Mouse (Mus musculus) lung, postnatal 4 days (tissue): ENCODE measurements at regions not wholly inside any gene's neighbourhood (a gene's known extent, or its start where the extent isn't known, plus 50 kb on each side); places are given as distances from the start of the nearest gene placed in this dataset.
A peak's percentile ranks its signal among the peaks of the same experiment; 100 is the strongest.

Experiments used
- DNase-seq, 2 experiments: peaks; one replicate each; pipeline ENCODE4 v3.0.0; 2021

DNA sequence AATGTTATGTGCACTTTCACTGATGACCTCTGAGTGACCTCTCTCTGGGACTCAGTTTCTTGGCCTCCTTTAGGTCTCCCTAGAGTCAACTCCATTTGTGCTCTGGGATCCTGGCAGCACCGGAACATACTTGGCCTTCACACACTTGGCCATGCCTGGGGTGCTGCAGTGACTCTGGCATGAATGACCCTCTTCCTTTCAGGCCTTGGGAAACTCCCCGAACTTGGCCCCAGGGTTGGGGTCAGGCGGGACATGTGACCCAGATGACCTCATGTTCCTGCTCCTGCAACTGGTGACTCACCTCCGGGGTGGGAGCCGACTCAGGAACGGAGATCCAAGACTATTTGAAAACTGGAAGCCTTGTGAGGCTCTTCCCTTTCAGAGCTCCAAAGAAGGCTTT lies 159.2 kb downstream of the Cyp26b1 start:
- DNase-seq, result no peak

DNA sequence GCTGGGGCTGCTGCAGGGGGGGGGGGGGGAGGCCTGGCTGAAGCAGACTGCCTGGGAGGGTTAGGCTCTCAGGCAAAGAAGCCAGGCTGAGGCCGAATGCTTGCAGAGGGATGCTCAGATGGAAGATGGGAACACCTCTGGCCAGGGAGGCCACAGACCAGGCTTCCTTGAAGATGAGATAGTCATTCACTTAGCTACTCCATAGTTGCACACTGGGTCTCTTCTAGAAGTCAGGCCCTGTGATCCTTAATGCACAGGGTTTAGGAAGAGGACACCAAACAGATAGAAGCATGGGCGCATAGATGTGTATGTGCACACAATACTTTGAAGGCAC lies 162.1 kb downstream of the Cyp26b1 start:
- DNase-seq, result no peak

DNA sequence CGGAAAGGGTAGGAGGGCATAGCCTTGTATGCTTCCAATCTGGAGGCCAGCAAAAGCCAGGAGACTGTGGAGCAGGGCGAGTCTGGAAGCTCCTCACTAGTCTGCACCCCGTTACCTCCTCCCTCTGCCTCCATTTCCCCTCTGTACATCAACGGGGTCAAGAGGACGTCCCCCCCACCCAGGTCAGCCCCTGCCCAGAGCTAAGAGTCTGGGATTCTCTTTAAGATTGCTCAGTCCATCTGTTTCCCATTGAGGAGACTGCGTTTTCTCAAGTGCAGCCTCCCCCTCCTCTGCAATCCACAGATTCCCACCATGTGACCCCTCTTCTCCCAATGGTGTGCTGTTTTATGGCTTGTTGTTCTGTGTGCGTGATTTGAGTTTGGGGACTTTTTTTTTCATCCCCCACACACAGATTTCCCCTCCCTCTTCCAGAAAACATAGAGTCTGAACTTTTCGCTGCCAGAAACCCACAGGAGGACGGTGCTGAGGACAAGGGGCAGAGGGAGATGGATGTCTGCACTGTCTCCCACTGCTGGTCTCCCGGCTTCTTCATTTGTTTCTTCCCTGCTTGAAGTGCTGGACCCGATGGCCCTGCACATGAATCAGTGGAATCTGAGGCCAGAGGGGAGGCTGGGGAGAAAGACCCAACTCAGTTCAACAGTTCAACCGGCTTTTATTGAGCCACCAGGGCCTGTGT lies 162.6 kb downstream of the Cyp26b1 start:
- no peak for DNase-seq

DNA sequence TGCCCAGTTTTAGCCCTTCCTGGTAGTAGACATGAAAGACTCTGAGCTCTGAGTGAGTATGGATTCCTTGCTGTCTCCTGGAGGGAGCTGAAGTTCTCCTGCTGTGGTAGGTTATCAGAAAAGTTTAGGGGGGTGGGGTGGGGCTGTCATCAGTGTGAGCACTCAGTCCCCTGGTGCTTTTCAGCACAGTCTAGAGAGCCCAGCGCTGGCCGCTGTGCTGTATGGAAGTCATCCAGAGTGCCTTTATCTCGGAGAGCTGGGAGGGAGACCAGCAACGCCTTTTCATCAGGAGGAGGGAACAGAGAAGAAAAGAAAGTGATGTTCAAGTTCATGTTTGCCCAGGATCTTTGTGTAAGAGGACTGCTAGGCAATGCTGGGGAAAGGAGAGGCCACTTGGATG lies 163.6 kb downstream of the Cyp26b1 start:
- no peak for DNase-seq

DNA sequence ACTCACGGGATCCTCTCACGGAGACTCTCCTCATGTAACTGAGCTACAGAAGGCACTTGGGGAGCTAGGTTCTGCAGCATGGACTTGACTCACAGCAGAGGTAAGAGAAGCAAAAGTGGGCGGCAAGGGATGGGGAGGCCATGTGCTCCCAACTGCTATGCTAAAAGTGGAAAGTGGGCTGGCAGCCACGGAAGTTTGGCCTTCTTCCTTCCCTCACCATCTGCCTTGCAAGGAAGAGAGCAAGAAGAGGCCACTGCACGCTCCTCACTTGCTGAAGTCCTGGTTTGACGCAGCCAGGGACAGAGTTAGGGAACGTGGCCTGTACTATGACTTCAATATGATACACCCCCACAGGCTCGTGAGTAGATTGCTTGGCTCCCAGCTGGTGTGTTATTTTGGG lies 164.5 kb downstream of the Cyp26b1 start:
- no peak for DNase-seq

DNA sequence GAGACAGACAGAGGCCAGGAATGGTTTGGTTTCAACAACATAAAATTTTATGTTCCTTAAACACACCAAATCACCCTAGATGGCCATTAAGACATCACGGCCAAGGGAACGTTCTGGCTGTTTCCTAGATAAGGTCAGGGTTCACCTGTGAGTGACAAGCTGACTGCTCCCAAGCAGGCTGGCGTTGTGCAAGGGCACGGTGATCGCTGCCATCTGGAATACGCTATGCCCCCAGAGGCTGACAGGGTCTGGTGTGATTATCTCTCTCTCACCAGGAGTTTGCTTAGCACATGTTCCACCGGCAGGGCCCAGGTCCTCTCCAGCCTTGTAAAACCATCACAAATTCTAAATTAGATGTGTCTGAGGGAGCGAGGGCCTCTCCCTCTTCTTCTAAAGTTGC lies 167.0 kb downstream of the Cyp26b1 start:
- DNase-seq, result no peak

DNA sequence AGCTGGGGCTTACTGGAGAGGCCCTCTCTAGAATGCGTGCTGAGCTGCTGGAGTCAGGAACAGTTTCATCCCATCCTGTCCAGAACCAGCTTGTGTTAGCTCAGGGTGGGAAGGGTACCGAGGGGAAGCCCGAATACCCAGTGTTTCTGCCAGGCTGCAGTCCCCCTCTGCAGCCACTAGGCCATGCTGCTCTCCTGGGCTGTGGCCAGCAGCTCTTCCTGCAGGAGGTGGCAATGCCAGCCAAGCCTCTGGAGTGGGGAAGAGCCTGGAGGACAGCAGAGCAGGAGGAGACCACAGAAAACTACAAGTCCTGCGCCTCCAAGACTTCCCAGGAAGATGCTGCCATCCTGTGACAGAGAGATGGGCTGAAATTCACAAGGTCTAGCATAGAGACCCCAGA lies 167.9 kb downstream of the Cyp26b1 start:
- DNase-seq, result peak; percentile 50 to 63

DNA sequence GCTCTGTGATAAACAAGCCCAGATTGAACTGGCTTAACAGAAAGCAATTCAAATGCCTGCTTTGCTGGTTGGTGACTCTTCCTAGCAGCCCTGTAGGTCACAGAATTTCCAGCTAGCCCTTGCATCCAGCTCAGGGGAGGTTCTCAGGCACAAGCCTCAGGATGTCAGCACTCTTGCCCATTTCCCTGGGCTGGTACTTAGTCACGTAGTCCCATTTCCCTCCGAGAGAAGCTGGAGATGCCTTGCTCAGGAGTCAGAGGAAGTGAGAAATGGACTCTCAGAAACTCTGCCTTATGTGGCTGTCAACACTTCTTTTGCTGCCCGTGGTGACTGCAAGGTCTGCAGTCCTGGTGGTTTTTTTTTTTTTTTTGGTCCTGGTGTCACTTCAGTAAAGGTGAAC lies 170.8 kb downstream of the Cyp26b1 start:
- no peak for DNase-seq

DNA sequence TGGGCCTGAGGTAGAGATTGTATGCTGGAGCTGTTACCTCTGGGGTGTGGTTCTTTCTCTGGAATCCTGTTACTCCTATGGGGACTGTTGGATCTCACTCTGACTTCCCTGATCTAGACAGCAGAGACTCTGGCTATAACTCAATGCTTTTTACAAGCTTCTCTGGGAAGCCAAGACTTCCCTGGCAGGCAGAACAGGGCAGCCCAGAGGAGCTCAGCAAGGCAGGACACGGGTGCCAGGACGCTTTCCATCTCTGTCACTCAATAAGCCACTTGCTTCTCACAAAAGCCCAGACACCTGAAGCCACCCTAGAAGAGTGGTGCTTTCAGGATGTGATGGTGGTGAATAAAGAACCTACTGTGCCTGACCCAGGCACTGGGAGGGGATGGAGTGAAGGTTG lies 174.0 kb downstream of the Cyp26b1 start:
- no peak for DNase-seq

DNA sequence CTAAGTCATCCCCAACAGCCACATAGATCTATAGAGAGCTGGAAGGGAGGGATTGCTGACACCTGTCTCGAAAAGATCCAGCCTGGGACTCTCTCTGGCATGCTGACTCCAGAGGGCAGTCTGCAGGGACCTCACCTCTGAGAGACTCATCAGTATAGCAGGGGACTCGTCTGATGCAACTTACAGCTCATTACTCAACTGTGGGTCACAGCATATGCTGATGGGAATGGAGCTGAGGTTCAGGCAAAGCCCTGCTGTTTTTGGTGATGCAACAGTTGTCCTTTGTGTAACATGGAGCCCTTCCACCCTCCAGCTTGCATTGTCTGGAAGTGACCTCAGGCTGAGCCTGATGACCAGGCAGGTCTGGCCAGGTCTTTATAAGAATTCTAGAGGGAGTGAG lies 174.4 kb downstream of the Cyp26b1 start:
- no peak for DNase-seq

DNA sequence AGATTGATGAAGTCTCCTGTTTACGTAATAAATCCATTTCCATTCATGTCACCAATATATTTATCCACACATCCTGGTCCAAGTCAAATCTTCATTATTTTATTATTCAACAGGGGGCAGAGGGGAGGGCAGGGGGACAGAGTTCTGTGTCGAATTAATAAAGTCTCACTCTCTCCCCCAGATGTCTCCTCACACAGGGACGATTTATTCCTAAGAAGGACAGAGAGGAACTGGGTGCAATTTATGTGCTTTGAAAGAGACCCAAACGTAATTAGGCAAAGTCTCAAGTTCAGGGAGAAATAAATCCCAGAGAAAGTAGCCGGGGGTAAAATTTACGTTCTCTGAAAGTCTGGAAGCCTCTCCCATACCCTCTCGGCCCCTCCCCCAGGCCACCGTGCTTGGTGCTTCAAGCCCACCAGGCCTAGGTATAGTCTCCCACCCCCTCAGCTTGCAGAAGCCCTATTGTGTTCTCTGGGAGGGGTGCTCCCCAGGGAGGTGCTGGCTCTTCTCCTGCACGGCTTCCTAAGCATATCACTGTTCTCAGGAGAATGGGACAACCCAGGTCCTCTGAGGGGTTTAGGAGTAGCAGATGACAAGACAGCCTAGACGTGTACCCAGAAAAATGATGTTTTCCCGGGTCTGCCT lies 176.6 kb downstream of the Cyp26b1 start:
- no peak for DNase-seq

DNA sequence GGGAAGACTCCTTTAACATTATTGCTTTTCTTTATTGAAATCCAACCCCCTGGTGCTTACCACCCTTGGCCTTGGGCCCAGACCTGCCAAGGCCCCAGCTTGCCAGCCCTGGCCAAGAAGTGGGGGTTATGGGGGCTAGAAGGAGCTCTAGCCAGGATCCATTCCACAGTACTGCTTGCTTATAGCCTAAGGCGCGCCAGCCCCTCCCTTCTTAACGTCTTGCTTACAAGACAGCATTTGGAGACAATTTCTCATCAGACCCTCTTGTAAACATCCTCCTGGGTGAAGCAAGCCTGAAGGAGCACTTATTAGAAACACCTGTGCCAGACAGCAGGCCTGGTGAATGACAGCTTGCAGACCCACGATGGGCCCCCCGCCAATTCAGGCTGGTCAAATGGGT lies 179.3 kb downstream of the Cyp26b1 start:
- DNase-seq, result no peak

DNA sequence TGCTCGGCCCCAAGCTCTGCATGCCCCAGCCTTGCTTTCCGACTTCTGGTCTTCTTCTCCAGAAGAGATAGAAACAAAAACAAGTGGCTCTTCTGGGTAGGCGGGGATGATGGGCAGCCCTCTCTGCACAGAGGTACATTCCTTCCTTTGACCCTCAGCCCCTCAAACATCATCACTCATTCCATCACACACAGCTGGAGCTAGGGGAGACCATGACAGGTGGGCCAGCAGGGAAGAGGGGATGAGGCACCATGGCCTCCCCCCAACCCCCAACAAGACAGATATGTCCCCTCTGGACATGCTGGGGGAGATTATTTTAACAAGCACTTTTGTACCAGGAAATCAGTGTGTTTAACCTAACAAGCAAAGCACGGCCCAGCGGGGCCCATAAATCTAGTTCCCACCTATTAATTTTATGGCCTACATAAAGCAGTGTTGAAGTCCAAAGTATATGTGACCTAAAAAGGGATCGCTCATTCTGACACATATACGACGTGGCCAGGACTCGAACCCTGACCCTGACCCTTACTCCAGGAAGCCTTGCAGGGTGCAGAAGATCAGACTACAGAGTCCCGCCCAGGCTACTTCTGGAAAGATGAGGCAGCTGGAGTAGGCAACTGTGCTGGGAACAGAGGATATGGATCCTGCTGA lies 183.7 kb downstream of the Cyp26b1 start:
- DNase-seq, result no peak

DNA sequence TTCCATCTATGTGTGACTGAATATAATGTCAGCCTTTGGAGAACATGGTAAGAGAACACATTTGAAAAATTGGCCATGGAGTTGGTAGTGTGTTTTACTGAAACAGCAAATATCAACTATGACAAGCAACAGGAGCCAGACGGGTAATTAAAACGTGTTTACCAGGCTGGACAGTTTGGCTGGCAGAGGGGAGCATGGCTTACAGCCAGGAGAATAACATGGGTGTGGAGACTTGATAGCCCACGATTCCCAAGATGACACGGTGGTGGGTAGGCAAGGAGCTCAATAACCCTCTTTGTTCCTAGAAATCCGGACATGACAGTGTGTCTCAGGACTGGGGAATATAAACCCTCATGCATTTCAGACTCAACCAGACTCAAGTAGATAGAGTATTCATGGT lies 185.2 kb downstream of the Cyp26b1 start:
- no peak for DNase-seq

DNA sequence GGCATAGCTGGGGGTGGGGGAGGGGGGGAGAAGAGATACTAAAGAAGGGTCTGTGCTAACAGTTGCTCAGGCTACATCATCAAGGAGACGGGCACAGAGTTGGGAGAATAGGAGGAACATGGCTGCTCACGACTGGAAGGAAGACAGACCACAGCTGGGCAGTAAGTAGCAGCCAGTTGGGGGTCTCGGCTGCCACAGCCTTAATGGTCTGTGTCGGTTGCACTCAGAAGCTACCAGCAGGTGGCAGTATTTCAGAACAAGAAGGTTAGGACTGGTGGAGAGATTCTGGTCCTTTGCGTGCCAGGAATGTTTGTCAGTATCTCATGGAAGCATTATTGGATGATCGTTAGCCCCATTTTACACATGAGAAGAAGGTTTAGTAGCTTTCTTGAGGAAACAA lies 185.9 kb downstream of the Cyp26b1 start:
- peak in 1 of 2 experiments; percentile 64 for DNase-seq

DNA sequence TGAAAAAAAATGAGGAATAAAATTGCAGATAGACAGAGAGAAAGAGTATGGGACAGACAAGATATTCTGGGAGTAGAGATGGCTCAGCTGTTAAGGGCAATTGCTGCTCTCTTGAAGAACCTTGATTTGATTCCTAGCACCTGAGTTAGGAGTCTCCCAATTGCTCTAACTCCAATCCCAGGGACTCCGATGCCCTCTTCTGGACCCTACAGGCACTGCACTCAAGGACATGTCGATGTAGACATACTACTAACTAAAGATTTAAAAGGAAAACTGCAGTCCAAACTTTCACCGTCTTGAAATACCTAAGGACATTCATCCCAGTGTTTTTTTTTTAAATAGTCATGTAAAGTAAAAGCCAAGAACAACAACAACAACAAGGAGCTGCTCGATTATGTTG lies 189.0 kb downstream of the Cyp26b1 start:
- DNase-seq, result no peak

DNA sequence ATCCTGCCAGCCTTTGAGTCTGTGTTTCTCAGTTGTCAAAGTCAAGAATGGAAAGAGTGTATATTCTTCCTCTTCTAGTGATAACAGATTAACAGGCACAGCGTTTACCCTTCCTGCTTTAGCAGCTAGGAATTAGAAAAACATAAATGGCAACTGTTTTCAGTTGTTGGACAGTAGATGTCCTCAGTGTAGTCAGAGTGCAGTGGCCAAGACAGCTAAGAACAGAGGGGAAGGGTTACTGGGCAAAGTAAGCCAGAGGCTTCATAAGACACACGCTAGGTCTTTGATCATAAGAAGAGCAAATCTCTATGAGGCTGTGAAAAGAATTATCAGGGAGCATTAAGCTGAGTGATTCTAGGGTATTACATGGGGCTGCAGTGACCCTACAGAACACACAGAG lies 191.3 kb downstream of the Cyp26b1 start:
- no peak for DNase-seq

DNA sequence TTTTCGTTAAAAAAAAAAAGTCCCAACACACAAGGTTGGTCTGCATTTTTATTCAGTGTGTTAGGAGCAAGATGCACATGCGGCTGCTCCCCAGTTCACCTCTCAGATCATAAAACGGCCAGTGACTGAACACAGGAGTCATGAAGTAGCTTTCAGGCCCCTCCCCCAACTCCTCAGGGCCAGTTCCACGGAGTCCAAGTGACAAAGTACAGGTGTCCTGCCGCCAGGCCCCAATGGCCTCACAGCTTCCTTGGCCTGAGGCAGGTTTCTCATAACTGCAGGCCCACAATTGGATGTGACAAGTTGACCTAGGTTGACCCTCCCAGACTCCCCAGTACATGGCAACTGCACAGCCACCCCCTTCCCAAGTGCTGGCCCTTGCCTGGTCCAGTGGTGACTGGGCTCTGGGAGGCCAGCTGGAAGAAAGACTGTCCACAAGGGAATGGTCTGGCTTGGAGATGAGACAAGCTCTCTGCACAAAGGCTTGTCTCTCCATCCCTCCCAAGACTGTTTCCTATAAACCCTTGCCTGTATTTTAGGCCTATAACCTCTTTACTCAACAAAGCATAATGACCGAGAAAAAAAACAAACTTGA lies 199.1 kb downstream of the Cyp26b1 start:
- DNase-seq, result no peak

DNA sequence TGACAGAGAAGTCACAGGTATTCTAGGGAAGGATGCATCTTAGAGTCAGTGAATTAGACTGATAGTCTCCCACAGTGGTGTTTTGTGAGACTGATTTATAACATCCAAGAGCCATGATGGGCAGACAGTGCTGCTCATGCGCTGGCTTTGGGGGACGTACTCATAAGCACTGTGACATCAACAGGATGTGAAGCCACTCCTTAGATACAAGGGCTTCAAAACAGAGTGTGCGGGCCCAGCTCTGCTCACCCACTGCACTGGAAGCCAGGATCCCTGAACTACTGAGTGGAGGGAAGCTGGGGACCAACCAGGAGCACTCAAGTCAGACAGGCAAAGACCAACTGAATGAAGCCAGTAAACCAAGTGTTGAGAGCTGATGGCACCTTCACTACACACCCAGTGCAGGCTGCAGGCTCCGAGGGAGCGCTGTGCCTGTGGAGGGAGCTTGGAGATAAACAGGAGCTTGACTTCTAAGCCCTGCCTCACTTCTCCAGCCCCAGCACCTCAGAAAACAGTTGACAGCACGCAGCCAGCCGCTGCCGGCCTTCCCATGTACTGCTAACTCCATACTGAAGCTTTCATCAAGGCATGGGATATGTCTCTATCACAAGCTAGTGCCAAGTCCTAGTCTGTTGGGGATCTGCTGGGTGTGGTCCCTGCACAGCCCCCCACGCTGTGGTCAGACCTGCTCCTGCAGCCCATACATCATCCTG lies 200.0 kb downstream of the Cyp26b1 start:
- DNase-seq, result peak; percentile 19 to 58

DNA sequence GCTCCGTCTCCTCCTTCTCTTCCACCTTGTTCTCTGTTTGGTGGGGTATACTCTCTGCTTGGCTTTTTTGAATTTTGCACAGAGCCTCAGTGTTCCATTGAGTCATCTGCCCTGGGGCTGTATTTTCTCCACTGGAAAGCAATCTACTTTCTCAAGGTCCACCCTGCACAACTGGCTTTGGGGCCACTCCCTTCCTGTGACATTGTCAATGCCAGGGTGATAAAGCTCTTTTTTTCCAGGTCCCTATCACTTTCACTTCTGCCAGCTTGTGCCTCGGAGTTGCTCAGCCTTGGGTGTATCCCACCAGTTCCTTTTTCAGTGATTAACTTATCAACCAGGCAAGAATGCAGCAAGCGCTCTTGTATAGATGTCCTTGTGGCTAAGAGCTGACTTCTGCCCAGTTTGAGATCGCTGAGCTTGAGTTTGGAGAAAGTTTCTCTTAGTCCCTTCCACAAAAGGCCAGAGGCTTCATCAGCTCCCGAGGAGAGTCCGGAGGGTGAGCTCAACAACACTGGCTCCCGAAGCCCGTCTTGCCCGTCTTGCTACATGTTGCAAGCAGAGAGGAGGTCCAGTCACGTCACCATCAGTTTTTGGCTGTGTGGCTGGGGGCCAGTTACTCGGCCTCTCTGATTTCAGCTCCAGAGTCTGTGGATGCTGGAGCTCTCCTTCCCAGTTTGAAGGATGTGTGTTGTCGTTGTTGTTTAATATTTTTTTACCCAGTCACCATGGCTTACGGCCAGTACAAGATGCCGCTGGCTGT lies 200.8 kb downstream of the Cyp26b1 start:
- peak in 1 of 2 experiments; percentile 10 for DNase-seq

DNA sequence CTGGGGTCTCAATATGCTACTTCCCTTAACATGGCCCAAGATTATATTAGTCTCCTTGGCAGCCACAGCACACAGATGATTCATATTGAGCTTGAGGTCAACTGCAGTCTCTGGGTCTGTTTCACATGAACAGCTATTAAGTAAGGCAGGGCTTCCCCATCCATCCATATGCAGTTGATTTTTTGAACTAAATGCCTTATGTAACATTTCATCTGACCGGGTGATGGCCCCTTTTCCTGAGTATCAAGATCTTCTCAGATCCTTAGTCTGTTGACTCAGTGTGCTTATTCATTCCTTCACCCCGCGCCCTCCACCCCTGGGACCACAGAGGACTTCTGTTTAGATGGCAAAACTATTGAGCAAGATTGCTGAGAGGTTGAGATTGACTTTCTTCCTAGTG lies 202.7 kb downstream of the Cyp26b1 start:
- DNase-seq, result no peak

DNA sequence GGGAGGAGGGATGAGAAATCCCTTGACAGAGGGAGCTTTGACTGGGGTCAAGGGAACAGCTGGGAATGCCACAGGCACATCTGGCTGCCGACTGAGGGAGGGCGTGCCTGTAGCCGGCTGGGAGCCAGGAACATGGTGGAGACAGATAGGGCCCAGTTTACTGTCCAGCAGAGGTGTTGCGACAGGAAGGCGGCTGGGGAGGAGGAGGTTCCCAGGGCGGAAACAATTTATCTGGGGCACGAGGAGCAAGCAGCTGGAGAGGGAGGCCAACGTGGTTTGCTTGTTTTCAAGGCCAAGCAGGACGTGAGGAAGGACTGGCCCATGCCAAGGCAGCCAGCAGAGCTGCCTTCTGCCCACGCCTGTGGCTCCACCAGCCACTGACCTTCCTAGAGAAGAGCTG lies 208.0 kb downstream of the Cyp26b1 start:
- DNase-seq, result peak; percentile 80 to 94

DNA sequence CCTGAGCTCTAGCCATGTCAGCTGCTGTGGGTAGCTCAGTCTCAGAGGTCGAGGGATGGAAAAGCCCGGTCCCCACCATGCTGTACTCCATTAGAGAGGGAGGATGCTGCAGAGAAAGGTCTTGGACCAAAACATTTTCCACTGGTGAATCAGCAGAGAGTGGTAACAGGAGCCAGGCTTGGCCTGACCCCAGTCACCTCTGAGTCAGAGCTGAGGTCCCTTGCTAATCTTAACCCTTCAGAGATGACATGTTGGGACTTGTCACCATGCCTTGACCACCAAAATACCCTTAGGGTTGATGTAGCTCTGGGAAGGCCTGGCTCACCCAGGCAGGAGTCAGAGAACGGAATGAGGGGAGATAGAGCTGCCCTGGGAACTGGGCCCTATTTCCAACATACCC lies 210.0 kb downstream of the Cyp26b1 start:
- DNase-seq, result no peak
